Mouse (Mus musculus): Measurements from ENCODE around the gene Sec23ip.

GRCm38 (mm10) chr7:128726999-128727398 lies 17.7 kb upstream of the Sec23ip start:
- TF ChIP-seq GATA1 (IDR thresholded peaks at IDR 0.05; ENCODE audit: borderline replicate concordance, low read length) (no peak), FLI1 (IDR thresholded peaks at IDR 0.05; ENCODE audit: low read length) (no peak)
